Mouse (Mus musculus) ovary, adult 18-20 months (tissue): ENCODE measurements at regions not wholly inside any gene's neighbourhood (a gene's known extent, or its start where the extent isn't known, plus 50 kb on each side); places are given as distances from the start of the nearest gene placed in this dataset.
A peak's percentile ranks its signal among the peaks of the same experiment; 100 is the strongest.

Experiments
- DNase-seq: peaks from one replicate; pipeline ENCODE4 v3.0.0; 2022; ENCODE audit warnings: low spot score, mixed read lengths

DNA sequence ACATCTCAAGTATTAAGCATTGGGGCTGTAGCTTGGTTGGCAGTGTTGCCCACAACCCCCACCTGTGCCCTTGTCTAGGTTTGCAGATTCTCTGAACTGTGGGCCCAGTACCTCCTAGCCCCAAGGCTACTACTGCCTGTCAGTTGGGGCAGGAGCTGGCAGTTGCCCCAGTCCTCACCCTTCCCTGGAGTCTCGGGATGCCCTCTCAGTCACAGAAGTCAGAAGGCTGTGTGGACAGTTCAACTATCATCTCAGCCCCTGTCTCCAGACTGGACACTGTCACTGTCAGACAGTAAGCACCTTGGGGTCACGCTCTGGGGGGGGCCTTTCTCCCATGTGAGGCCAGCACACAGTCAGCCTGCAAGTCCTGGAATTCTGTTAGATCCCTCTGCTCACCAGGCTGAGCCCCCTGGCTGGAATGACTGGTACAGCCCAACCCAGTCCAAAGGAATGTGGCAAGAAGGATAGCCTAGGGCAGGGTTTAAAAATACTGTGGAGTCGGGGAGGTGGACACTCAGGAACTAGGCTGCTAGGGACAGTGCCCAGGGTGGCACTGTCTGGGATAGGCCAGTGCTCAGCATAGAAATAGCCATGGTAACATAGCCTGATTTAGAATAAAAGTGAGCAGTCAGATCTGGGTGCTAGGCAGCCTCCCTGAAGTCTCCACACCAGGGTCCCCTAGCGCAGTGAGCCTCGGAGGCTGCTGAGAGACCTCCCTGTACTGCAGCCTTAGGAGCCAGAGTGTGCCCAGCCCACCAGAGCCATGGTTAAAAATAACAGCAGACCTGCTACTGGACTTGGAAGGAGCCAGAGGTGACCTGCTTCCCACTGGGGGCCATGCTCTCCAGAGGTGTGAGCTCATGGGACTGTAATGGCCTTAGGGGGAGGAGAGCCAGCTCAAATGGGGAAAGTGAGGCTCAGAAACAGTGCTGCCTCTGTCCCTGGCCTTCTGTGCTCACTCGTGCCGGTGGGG is 83.1 kb upstream of the Ptpn1 start:
- DNase-seq, result no peak

DNA sequence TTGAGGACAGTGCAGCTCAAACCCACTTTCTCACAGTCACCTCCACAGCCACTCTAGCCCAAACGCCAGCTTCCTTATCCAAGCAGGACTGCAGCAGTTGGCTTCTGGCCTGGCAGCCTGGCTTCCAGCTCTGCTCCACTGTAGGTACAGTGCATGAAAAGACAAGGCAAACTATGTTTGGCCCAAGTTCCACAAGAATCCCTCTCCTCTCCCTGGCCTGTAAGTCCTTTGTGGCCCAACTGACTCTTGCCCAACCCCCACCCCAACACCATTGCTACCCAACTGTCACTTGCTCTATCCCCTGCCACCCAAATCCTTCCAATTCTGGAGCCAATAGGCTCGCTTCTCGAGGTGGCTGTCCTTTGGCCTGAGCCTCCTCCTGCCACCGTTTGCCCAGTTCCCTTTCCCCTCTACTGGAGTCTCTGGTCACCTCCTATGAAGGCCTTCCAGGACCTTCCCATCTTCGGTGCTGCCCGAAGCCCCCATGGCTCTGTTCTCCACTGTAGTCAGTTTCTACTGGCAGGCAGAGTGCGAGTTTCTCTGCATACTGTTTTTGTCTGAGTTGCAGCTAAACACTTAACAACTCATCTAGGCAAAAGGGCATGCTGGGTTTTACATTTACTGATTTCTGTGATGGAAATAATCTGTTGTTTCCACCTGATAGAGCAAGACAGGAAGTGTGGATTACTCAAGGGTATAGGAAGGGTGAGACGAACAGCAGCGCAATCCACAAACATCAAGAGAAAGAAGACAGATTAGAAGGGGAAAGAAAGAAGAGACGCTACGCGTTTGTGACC is 84.4 kb upstream of the Ptpn1 start:
- DNase-seq, result no peak

DNA sequence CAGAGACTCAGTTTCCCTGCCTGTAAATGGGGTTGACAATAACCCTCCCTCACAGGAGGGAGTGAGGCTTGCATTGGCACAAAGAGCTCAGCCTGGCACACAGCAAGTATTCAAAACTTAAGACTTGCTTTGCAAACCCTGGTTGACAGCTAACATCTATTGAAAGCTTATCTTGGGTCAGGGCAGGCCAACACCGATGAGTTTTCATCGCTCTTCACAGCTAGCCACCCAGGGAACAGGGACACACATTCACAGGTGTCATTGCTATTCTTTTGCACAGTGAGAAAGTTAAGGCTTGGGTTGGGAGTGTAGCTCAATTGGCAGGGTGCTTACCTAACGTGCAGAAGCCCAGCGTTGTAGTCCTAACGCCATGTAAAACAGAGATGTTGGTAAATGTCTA is 86.5 kb upstream of the Ptpn1 start:
- no peak for DNase-seq

DNA sequence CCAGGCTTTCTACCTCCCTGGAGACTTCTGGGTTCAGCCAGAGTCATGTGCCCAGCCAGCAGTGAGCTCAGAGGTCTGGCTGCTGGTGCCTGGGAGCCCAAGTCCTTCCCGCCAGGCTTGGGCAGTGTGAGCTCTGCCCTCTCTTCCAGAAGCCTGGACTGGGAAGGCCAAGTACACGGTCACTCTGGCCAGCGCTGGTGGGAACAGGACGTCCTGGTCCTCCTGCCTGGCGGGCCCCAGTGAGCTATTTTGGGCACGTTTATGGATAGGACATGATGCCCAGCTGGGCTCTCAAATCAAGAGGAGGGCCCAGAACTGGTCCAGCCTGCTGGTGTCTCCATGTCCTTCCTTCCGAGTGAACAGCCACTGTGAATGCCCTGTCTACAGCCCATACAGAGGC is 87.3 kb upstream of the Ptpn1 start:
- peak; percentile 64 for DNase-seq

DNA sequence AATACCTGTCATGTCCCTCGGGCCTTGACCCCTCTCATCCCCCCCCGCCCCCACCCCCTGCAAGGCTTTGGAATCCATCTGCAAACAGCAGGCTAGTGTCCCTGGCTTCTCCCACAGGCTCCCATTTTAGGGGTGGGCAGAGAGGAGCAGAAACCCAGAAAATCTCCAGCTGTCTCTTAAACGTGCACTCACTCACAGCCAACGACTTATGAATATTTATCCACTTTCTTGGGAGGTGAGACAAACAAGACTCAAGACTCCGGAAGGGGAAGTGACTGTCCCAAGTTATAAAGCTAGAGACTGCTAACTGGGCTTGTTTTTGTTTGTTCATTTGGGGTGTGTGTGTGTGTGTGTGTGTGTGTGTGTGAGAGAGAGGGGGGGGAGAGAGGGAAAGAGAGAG is 87.9 kb upstream of the Ptpn1 start:
- DNase-seq, result no peak

DNA sequence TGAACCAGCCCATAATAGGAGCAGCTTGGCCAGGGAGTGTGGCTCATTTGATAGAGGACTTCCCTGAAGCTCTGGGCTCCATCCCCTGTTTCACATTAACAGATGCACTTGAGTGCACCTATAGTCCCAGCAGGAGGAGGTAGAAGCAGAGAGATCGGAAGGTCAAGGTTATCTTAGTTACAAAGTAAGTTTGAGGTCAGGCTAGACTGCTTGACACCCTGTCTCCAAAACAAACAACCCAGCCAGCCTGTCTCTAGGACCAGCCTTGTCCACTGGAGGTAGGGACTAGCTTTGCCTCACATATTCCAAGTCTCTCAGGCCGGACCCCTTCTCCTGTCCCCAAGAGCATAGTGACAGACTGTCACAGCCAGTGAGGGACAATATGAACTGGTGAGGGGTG is 88.9 kb upstream of the Ptpn1 start:
- DNase-seq, result no peak

DNA sequence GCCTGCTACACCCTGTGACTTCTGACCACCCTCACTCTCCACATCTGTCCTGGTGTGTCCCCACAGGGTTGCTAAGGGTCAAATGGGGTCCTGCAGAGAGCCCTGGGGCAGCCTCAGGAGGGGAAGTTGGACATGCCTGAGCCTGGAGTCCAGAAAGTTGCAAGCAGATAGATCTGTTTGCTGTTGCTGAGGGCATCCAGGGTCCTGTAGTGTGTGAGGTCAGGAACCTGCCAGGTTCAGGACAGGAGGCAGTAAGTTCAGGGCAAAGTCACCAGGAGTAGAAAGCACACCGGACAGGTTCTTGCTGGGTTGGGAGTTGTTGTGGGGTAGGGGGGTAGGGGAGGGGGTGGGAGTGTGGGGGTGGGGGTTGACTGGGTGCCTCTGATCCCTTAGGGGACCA is 89.4 kb upstream of the Ptpn1 start:
- no peak for DNase-seq

DNA sequence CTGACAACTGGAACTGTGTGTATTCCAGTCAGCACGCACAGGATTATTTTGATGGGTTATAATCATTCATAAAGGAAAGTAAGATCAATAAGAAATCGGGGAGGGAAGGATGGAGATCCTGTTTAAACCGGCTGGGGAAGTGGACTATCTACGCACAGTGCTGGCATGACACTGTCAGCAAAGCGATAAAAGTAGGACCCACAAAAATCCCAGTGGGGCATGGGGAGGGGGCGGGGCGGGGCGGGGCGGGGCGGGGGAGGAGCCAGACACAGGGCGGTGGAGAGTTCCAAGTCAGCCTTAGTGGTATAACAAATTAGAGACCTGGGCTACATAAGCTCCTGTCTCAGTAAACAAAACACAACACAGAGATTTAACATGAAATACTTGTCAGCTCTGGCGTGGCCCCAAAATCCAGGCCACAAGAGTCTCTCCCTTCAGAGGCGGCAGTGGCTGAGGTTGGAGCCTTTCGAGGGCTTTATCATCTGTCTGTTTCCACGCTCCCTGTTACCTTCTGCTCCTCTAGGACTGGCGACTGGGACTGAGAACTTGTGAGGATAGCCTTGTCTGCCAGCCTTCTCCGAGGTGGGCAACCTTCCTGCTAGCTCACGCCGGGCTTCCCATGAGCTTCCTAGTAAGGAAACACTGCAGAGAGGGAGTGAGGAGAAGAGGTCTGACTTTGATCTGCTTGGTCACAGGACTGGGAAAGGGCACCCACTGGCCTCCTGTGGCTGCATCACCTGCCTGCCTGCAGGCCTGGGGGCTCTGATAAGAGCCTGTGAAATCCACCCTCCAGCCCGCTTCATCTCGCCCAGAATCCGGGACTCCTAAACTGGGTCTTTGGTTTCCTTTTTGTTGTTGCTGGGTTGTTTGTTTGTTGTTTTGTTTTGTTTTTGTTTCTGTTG is 90.3 kb upstream of the Ptpn1 start:
- no peak for DNase-seq

DNA sequence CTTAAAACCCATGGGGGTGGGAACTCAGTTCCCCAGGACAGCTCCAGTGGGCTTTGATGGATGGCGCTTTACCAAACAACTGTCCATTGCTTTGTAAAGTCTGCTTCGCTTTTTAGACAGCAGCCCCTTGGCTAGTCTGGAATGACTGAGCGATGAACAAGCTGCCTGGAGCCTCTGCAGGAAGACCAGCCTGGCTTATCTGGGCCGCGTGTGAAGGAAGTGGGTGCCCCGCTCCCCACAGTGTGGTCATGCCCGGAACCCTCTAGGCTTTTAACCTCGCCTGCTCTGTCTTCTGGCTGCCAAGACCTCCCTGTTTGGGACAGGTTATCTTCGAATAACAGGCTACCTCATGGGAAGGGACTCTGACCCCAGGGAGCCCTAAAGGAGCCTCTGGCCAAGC is 91.5 kb upstream of the Ptpn1 start:
- DNase-seq, result no peak

DNA sequence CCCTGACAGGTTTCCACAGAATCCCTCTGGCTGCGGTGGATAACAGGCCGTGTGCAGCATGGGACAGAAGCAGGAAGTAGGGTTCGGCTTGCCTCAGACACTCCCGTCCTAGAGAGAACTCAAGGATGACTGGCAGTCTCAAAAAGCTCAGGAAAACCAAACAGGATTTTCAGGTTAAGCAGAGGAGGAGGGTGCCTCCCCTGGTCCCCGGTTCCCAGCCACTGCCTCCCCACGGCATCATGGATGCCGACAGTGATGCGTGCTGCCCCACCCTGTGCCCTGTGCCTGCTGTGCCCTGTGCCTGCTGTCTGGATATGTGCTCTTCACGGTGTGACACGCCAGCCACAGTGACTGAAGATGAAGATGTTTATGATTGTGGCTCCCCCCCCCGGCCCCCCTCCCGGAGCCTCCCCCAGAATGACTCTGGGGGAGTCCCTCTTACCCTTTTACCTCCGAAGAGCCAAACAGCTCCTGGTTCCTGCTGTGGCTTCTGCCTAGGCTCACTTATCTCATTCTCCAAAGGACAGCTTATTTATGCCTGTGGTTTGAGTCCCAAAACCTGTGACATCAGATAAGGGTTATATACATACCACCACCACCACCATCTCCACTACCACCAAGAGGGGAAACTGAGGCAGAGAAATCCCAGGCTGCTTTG is 92.4 kb upstream of the Ptpn1 start:
- DNase-seq, result no peak

DNA sequence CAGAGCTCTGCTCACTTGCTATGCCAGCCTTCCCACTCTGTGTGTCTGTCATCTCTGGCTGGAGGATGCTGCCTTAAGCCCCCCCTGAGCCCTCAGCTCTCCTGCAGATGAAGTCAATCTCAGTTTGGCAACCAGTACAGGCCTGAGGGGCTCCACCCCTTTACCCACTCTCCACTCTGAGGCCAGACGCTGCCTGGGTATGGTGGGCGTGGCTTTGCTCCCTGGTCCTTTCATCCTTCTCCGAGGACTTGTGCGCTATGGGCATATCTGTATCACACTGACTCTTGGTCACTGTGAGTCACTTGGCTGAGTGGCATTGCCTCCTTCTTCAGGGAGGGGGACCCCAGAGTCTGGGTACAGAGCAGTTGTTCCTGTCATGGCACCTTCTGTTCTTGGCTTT is 94.3 kb upstream of the Ptpn1 start:
- DNase-seq, result no peak

DNA sequence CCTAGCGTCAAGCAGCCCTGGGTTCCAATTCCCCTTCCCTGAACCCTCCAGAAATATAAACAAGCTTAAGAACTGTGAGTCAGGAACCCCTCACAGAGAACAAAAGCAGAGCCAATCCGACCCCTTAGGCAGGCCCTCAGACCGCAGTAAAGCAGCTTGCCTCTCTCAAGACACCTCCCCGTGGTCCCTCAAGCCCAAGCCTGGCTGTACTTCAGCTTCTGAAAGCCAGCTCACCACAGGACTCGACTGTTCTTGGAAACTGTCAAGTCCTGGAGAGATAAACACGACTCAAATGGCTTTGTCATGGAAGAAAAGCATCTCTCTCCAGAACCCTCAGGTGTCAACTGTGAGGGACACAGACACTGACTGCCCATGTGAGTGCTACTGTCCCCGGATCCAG is 95.2 kb upstream of the Ptpn1 start:
- no peak for DNase-seq

DNA sequence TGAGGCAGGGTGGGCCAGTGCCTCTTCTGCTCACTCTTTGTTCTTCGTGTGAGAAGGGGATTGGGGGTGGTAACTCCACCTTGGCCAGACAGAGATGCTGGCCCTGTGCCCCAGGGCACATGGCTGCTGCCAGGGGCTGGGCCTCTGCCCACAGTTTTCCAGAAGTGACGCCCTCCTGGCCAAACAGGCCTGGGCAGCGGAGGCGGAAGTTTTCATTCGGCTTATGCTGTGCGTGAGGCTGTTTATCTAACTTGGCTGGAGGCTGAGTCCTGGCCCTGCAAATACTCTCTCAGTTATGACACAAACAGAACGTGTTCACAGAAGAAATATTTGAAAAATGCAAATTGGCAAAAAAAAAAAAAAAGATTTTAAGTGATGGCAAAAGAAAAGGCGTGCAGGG is 97.3 kb upstream of the Ptpn1 start:
- peak; percentile 69 for DNase-seq

DNA sequence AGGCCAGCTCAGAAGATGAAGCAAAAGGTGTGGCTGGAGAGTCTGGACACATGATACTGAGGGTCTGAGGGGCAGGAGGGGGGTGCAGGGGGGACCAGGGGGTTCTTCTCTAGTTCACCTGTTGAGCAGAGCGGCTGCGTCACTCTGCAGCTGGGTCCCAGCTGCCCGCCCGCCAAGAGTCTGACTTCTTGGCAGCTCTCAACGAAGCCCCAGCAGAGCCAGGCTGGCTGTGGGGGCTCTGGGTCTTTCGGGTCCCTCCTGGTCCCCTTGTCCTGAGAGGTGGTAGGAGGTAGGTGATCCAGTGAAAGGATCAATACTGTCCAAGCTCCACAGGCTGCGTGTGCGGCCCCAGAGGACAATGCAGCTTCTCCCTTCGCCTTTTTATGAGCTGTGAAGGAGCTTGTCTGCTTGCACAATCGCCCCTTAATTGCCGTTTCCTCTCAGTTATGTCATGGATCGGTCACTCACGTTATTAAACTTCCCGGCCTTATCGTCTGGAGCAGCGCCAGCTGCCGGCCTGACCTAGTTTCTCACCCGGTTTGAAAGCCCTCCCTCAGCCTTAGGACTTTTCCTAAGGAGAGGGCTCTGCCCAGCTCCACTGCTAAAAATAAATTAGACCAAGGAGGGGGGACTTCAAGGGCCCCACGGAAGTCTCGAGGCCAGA is 98.4 kb upstream of the Ptpn1 start:
- DNase-seq, result peak; percentile 74

DNA sequence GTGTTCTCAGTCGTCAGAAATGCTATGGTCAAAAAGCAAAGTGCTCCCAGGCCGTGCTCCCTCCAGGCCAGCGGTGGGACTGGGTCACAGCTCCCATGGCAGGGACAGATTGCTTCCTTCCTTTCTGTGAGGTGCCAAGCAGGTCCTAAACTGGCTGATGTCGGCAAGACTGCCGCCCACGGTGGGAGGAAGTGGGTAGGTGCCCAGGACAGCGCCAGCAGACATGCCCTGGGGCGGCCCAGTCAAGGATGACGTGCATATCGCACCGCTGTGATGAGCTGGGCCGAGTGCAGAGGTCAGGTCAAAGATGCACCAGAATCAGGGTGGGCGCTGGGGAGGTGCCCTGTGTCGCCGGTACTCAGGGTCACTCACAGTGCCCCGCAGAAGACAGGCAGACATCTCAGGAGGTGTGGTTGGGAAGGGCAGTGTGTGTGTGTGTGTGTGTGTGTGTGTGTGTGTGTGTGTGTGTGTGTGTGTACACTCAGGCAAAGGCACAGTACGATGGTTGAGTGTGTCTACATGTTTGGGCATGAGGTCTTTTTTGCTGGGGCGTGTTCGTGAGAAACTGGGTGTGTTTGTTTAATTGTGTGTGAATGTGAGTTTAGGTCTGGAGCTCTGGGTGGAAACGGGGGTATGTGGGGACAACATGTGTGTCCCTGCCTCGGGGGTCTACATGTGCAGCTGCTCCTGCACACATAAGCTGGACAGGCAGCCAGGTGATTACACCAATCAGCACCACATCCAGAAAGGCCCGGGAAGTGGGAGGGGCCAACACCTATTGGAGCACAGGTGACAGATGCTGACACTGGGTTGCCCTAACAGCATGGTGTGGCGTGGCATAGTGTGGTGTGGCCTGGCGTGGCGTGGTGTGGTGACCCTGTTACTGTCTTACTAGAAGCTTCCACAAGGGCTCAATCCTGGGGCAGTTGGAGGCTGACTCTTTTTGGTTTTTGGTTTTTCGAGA is 100.5 kb upstream of the Ptpn1 start:
- no peak for DNase-seq

DNA sequence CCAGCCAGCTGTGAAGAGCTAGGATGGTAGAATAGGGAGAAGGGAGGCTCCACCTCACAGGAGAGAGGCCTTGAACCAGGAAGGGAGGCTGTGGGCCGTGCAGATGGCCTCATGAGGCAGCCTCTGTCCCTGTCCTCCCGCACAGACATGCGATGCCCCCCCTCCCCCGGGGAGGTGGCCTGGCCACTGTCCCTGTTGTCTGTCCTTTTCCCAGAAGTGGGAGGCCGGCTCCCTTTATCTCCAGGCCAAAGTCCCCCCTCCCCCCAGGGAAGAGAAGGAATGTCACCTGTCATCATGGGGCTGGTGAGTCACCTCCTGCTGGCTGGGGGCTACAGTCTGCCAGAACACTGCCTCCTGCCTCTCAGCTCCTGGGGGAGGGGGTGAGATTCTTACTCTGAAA is 103.6 kb upstream of the Ptpn1 start:
- DNase-seq, result peak; percentile 49

DNA sequence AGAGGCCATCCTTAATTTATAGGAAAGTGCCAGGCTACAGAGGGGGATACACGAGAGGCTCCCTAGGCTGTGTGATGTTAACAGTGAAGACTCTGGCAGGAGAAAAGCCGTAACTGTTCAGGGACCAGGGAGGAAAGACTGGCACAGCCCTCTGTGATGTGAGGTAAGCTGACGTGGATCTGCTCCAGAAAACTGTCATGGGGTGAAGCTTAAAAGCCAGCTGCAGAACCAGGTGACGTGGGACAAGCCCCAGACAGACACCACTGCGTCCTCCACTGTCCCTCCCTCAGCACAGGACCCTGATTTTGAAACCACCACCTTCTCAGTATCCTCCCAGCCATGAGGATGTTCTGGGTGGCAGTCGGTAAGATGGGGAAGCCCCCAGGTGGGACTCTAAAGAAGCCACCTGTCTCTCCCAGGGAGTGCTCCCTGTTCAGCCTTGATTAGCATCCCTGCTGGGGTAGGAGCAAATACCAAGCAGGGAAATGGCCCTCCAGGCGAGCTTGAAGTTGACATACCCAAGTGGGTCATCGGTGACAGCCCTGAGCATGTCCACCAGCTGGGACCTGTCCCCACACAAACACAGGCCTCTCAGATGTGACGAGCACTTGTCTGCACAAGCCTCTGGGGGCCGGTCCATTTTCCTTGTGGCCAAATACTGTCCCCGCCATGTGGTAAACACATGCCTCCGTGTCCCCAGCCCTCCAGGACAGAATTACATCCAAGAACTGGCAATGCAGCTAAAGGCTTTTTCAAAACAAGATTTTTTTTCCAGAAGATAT is 104.7 kb upstream of the Ptpn1 start:
- no peak for DNase-seq

DNA sequence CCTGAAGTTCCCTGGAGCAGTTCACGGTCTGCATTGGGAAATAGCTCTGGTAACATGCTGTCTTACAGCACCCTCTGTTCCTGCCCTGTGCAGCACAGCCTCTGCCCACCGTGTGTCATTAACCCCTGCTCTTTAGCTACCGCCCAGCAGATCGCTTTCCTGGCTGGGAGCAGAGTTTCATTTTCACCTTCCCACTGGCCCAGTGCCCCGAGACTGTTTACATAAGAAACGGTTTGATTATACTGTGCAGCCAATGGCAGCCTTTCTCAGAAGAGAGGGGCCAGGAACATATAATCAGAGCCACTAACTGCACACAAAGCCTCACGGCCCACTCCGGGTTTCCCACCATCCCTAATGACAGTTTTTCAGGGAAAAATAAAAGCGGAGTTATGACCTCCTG is 108.3 kb upstream of the Ptpn1 start:
- DNase-seq, result peak; percentile 42

DNA sequence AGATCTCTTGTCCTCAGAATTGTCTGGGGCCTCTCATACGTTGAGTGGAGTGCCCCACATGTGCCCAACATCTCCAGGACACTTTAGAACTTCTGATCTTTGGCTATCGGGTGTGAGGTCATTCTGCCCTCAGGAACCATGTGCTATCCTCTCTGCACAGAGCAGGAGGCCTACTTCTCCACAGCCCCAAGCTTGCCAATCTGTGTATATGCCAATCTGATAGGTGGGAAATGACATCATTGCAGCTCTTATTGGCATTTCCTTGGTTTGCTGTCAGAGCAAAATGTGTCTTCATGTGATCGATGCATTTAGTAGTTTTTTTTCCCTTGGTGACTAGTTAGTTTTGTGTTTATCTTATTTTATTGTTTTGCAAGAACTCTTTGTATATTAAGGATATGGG is 108.8 kb upstream of the Ptpn1 start:
- no peak for DNase-seq
